Mouse (Mus musculus): ENCODE data around the gene Mtcl1. TPM values are rescaled to one million over a fixed set of nuclear protein-coding genes. Genes with fewer than 3 reads are reported as not detected.

The Mtcl1 gene
- total and polyA plus RNA-seq, 3 experiments, result not detected

DNA sequence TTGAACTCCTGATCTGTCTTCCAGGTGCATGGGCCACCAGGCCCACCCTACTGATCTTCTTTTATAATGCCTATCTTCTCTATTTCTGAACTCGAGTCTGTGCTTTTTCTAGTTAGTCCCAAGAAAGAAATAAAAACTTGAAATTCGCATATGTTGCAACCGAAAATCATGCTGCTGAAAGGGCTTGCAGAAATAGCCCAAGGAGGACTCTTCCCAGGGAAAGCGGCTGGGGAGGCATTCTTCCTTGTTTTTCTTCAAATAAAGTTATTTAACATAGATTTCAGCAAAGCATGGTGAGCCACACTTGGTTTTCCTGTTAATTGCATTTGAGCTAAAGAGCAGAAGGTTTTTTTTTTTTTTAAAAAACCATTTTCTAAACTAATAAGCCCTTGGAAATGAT lies 159.7 kb downstream of the Mtcl1 start:
- H3K4me2 ChIP-seq (ENCODE audit: insufficient read depth, low read depth, poor library complexity, severe bottlenecking), result no peak overlapping the region
- dilution Hi-C loops (cut with MboI; ENCODE audit: extremely low pct_ligation_motif_present, extremely low pct_unique_long_range_greater_than_20kb, low sequenced_read_pairs), result no loop called here
- TF ChIP-seq GABPA (IDR thresholded peaks at IDR 0.05; ENCODE audit: insufficient replicate concordance, low read depth, low read length) (no peak), POLR2AphosphoS2 (IDR thresholded peaks at IDR 0.05; ENCODE audit: low read depth, low read length) (no peak), MYC (IDR thresholded peaks at IDR 0.05; ENCODE audit: low read depth, low read length) (no peak), PAX5 (IDR thresholded peaks at IDR 0.05; ENCODE audit: low read length) (no peak), IRF4 (IDR thresholded peaks at IDR 0.05; ENCODE audit: low read depth, low read length) (no peak), CHD2 (IDR thresholded peaks at IDR 0.05; ENCODE audit: low read length) (no peak), RCOR1 (conservative IDR thresholded peaks at IDR 0.05; ENCODE audit: low read depth, low read length) (no peak), MEF2A (IDR thresholded peaks at IDR 0.05; ENCODE audit: borderline replicate concordance, low read depth, low read length) (no peak), JUND (conservative IDR thresholded peaks at IDR 0.05; ENCODE audit: low read depth, low read length) (no peak), SIN3A (IDR thresholded peaks at IDR 0.05; ENCODE audit: low read length) (no peak), SMC3 (IDR thresholded peaks at IDR 0.05; ENCODE audit: low read depth, low read length) (no peak), ELF1 (IDR thresholded peaks at IDR 0.05; ENCODE audit: low read depth, low read length) (no peak), POLR2A (IDR thresholded peaks at IDR 0.05; ENCODE audit: low read depth, low read length) (no peak), HCFC1 (IDR thresholded peaks at IDR 0.05; ENCODE audit: low read depth, low read length) (no peak), CTCF (conservative IDR thresholded peaks at IDR 0.05 in 1 of 2, IDR thresholded peaks at IDR 0.05 in 1 of 2; ENCODE audit: low read depth in 2 of 2, low read length in 2 of 2) (no peak)
- no peaks in the 10 kb centered on the region for H3K4me1 ChIP-seq (ENCODE audit: control insufficient read depth in 1 of 2, insufficient read depth in 2 of 2)
- DNase-seq (ENCODE audit: extremely low read depth), result no peak
- H3K4me3 ChIP-seq (replicated peaks in 1 of 3; ENCODE audit: low read depth in 2 of 3, low read length in 2 of 3, poor library complexity in 1 of 3), result no peak overlapping the region
- H3K27me3 ChIP-seq (replicated peaks), result no peaks in the 10 kb centered on the region
- H3K9me3 ChIP-seq (replicated peaks; ENCODE audit: low read length), result peaks cover 49% of the 10 kb centered on the region
- H3K79me2 ChIP-seq (replicated peaks; ENCODE audit: control insufficient read depth, extremely low read depth, insufficient read depth, poor library complexity, severe bottlenecking), result no peaks in the 10 kb centered on the region
- no peak overlapping the region for H3K27ac ChIP-seq (ENCODE audit: insufficient read depth, low read depth)
- H3K9ac ChIP-seq (ENCODE audit: insufficient read depth, low read depth), result no peak overlapping the region
- in situ Hi-C loops (cut with MboI; ENCODE audit: low pct_ligation_motif_present, low pct_unique_long_range_greater_than_20kb, low sequenced_read_pairs), result no loop called here
- no peaks in the 10 kb centered on the region for H3K36me3 ChIP-seq (replicated peaks in 1 of 2; ENCODE audit: control insufficient read depth in 1 of 2, insufficient read depth in 1 of 2, low read length in 1 of 2)

Other genes with a start within 250 kb of the Mtcl1 start
- 8.4 and 10.8 TPM in 2 replicates for gene Rab12, start 70.0 kb upstream of the Mtcl1 start, total RNA-seq (2012; rRNA removed)
- 16.1 and 17.1 TPM in 2 replicates for gene Rab12, start 70.0 kb upstream of the Mtcl1 start, total RNA-seq (2014; rRNA removed)
- gene Rab12, start 70.0 kb upstream of the Mtcl1 start, polyA plus RNA-seq (2012; ENCODE audit: insufficient read length, low read depth), result 13.4 and 13.5 TPM in 2 replicates
- not detected in 2 replicates for gene Themis3, start 144.9 kb upstream of the Mtcl1 start, total RNA-seq (2012; rRNA removed)
- gene Themis3, start 144.9 kb upstream of the Mtcl1 start, total RNA-seq (2014; rRNA removed), result not detected in 2 replicates
- gene Themis3, start 144.9 kb upstream of the Mtcl1 start, polyA plus RNA-seq (2012; ENCODE audit: insufficient read length, low read depth), result not detected in 2 replicates

All from CH12.LX (cell line).